Mouse (Mus musculus) embryonic fibroblast, embryonic 13.5 days (primary cell): ENCODE results near the gene Helz2.

Experiments used
- CTCF ChIP-seq: IDR thresholded peaks from 2 replicates; pipeline ENCODE4 v1.5.1; 2011; ENCODE audit warnings: mild to moderate bottlenecking, control low read depth, low read length, moderate library complexity, borderline replicate concordance; ENCODE audit not compliant: insufficient read depth
- POLR2A ChIP-seq: IDR thresholded peaks from 2 replicates; pipeline ENCODE4 v1.6.1; 2011; ENCODE audit warnings: low read depth, mild to moderate bottlenecking, control low read depth, low read length, moderate library complexity

- TF ChIP-seq CTCF (no peak), POLR2A (no peak)
These were observed 46.9 kb upstream of the Helz2 start for GRCm38 (mm10) chr2:181288691-181289090.
